Mouse (Mus musculus): ENCODE results near the gene Crlf3.
"Not testable (repeated sequence)": the region's sequence is repeated elsewhere in the genome, so short reads cannot be mapped to it uniquely, and the experiment has no call there.

The Crlf3 gene

DNA sequence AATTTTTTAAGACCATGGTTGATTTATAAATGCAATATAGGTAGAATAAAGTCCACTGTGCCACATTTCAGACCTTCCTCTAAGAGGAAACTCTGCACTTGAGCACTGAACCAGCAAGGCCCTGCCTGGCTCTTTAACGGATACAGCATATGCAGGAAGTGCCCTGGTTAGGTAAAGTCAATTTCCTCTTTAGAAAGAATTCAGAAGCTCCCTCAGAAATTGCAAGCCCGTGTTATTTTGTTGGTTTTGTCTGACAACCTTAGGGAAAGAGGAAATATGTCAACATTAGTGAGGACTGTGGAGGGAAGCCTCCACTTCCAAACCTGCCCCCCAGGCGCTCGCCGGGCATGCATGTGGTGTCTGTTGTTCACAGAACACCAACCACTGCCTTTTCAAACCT lies 13.2 kb downstream of the Crlf3 start:
- no peak for DNase-seq (ENCODE audit: low read depth, low spot score)

DNA sequence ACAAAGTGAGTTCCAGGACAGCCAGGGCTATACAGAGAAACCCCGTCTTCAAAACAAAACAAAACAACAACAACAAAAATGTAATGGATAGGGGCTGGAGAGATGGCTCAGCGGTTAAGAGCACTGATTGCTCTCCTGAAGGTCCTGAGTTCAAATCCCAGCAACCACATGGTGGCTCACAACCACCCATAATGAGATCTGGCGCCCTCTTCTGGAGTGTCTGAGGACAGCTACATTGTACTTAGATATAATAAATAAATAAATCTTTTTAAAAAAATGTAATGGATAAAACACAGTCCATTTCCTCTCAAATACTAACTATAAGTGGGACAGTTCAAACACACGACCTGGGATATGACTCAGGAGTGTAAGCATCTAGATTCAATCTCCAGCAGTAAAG lies 14.4 kb downstream of the Crlf3 start:
- DNase-seq (ENCODE audit: low read depth, low spot score): not testable (repeated sequence)

DNA sequence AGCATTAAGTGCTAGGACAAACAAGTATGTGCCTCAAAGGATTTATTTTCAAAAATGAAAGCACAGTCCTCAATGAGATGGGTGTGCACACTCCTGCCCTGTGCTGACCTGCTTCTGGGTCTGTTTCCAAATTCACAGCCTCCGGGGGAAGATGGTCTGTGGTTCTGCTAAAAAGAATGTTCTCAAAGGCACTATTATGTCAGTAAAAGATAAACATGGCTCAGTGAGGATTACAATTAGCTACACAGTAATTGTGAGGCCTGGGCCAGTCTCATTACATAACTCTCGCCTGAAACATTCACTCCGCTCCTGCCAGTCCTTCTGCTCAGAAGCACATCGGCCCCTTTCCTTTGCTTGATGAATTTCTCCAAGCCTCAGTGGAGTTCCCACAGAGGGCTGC lies 18.6 kb downstream of the Crlf3 start:
- no peak for DNase-seq (ENCODE audit: low read depth, low spot score)

DNA sequence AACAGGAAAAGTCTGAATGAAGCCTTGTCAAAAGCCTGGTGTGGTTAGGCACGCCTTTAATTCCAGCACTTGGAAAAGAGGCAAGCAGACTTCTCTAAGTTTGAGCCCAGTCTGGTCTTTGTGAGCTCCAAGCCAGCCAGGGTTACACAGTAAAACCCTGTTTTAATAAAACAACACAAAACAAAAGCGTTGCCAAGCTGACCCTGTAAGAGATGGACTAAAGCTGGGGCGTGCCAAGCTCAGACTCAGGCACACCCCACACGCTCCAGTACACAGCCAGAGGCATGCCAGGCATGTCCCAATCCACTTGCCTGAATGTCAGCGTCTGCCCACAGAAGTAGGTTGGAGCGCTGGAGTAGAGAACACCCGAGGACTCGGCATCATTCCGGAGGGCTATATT lies 24.6 kb downstream of the Crlf3 start:
- DNase-seq (ENCODE audit: low read depth, low spot score): no peak

DNA sequence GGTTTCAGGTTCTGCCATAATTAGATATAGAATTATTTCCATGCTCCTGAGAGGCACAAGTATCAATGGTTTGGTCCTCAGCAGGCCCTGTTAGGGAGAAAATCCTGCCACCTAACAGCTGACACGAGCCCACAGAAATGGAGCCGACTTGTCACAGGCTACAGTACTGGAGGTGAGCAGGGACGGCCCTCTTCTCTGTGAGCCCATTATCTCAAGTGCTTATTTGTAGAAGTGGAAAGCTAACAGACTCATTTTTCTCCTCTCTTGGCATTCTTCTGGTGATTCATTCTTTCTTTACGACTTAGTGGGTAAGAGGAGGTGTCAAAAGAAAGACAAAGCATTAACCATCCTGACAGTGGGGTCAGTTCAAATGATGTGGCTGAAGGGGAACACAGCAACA lies 26.1 kb downstream of the Crlf3 start:
- DNase-seq (ENCODE audit: low read depth, low spot score): no peak

DNA sequence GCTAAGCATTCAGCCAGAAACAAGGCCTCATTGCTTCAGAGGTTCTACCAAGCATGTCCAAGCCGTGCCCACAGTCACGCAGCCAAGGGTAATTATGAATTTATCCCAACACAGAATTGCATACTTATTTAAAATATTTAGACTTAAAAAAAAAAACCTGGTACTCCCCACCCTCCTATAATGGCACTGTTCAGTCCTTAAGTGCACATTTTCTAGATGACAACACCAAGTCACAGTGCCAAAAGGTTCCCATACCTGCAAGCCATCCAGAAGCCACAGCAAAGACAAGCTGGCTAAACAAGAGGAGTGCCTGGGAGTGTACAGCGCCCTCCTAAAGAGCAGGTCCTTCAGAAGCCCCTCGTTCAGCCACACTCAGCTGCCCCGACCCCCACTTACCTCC lies 27.6 kb downstream of the Crlf3 start:
- no peak for DNase-seq (ENCODE audit: low read depth, low spot score)

DNA sequence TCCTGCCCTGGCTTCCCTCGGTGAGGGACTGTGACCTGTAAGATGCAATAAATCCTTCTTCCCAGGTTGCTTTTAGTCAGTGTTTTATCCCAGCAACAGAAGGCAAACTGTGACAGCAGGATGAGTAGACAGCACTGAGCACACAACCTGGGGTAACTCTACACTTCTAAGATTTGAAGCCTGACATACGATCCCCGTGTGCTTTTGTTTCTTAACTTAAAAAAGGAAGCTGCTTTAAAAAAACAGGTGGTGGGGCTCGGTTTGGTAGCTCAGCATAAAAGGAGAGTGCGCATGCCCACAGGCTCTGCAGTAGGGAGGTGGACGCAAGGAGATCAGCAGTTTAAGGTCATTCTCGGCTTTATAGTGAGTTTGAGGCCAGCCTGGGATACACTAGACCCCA lies 28.3 kb downstream of the Crlf3 start:
- no peak for DNase-seq (ENCODE audit: low read depth, low spot score)

DNA sequence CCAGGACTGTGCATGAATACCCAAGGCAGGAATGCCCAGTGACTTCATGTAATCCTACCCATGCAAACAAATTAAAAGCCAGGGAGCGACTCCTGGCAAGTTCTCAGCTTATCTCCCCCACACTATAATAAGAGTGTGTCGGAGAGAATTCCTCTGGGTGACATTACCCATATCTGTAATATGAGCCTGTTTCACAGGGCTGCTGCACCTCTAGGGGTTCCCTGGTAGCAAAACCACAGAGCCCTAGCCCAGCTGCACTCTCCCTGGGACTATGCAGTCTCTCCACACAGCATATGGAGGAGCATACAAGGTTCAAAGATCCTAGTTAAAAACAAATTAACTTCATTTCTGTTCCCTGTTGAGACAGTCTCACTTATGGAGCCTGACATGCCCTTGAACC lies 30.7 kb downstream of the Crlf3 start:
- no peak for DNase-seq (ENCODE audit: low read depth, low spot score)

DNA sequence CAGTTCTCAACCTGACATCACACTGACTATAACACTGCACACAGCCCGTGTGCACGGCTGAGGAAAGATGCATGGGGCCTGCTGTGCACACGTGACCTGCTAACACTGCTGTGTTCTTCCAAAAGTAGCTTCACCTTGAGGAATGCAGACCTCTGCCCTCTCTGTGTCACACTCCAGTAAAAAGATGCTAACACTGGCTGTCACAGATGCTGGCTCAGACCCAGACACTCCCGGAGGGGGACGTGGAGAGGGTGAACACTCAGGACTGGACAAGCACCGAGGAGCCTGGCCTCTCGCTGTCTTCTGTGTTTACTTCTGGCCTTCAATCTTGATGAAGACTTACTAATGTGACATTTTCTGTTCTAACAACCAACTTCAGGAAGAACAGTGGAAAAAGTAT lies 33.9 kb downstream of the Crlf3 start:
- no peak for DNase-seq (ENCODE audit: low read depth, low spot score)

DNA sequence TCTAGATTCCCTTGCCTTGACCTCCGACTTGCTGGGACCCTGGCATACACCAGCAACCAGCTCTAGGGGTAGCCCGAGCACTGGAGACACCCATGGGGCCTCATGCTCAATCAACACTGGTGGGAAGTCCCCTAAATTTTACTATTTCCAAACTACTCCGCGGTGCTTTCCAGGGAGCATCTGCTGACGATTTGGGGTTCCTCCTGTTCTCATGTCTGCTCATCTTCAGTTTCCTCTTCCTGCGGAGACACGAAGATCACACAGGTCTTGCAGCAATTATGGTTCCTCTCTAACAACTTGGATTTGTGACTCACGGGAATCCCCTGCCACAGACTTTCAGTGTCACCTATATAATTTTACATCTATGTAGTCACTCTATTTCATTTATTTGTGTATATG lies 37.4 kb downstream of the Crlf3 start:
- DNase-seq (ENCODE audit: low read depth, low spot score): no peak

DNA sequence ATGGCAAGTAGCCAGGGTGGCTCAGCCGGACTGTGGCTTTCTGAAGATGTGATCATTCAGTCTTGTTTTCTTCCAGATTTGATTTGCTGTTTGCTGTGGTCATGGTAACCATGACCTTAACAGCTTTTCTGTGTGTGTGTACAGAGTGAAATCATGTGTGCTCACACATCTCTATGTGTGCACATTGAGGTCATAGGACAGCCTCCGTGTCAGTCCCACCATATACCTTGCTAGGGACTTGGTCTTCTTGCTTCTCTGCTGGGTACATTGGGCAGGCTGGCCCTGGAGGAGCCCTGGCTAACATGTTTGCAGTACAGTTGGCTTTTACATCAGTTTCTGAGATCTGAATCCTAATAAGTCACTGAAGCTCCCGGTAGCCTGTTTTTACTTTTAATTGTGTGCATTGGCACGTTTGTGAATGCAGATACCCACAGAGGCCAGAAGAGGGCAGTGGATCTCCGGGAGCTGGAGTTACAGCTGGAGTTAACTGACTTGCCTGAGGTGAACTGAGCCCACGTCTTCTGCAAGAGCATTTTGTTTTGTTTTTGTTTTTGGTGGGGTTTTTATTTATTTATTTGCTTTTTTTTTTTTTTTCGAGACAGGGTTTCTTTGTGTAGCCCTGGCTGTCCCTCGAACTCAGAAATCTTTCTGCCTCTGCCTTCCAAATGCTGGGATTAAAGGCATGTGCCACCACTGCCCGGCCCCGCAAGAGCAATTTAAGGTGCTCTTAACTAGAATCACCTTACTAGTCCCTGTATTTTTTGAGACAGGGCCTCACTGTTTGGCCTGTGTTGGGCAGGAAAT lies 38.0 kb downstream of the Crlf3 start:
- peak; percentile 42 for DNase-seq (ENCODE audit: low read depth, low spot score)

DNA sequence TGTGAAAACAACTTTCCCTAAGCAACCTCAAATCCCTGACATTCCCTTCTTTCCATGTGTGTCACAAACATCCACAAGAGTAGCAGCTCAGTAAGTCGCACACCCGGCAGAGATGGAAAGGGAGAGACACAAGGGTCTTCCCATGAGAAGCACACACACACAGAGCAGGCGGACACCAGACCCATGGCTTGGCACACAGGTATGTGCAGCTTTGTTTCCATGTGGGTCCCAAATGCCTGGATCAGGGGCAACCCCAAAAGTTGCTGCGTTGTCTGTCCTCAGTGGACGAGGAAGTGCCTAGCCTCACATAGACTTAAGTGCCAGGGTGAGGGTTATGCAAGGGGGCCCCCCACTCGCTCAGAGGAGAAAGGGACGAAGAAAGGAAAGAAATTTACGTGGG lies 43.3 kb downstream of the Crlf3 start:
- no peak for DNase-seq (ENCODE audit: low read depth, low spot score)

DNA sequence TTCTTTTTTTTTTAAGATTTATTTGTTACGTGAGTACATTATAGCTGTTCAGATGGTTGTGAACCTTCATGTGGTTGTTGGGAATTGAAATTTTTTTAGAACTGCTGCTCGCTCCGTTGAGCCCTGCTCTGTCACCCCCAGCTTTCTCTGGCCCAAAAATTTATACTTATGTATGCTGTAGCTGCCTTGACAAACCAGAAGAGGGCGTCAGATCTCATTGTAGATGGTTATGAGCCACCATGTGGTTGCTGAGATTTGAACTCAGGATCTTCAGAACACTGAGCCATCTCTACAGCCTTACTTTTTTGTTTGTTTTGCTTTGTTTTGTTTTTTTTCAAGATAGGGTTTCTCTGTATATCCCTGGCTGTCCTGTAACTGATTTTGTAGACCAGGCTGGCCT lies 59.5 kb downstream of the Crlf3 start:
- no peak for DNase-seq (ENCODE audit: low read depth, low spot score)

DNA sequence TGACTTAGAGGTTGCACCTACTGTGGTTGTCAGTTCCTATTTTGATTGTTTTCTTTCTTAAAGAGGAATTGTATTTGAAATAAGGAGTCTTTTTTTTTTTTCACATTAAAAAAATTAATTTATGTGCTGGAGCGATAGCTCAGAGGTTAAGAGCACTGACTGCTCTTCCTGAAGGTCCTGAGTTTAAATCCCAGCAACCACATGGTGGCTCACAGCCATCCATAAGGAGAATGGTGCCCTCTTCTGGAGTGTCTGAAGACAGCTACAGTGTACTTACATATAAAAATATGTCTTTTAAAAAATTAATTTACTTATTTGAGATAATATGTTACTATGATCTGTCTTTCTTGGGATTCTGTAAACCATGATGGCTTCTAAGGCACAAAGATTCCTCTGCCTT lies 61.0 kb downstream of the Crlf3 start:
- DNase-seq (ENCODE audit: low read depth, low spot score): no peak

DNA sequence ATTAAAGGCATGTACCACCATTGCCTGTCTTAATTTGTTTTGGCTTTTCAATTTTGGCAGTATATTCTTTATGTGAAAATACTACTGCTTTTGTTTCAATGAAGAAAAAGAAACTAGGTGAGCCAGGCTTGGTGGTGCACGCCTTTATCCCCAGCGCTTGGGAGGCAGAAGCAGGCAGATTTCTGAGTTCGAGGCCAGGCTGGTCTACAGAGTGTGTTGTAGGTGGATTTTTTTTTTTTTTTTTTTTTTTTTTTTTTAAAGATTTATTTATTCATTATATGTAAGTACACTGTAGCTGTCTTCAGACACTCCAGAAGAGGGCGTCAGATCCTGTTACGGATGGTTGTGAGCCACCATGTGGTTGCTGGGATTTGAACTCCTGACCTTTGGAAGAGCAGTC lies 64.3 kb downstream of the Crlf3 start:
- not testable (repeated sequence) for DNase-seq (ENCODE audit: low read depth, low spot score)

Data from c-Kit-negative CD71-positive TER-119-positive erythroid progenitor cells, embryonic 14.5 days (primary cell).